Mouse (Mus musculus): ENCODE measurements around the gene Mgl2.

- TF ChIP-seq CTCF (conservative IDR thresholded peaks at IDR 0.05; ENCODE audit: low read length): no peak
- no peak for TF ChIP-seq NANOG (IDR thresholded peaks at IDR 0.05; ENCODE audit: borderline replicate concordance, low read length)
Observed at GRCm38 (mm10) chr11:70103701-70104315, 26.3 kb upstream of the Mgl2 start.
